Mouse (Mus musculus): Measurements from ENCODE around the gene Lypd3. TPM values are rescaled to one million over a fixed set of nuclear protein-coding genes. Genes with fewer than 3 reads are reported as not detected.
"Not testable (repeated sequence)": the region's sequence is repeated elsewhere in the genome, so short reads cannot be mapped to it uniquely, and the experiment has no call there.

Gene Lypd3
- total RNA-seq, 2 experiments from 2014 or later, result 0.68 to 0.77 TPM

DNA sequence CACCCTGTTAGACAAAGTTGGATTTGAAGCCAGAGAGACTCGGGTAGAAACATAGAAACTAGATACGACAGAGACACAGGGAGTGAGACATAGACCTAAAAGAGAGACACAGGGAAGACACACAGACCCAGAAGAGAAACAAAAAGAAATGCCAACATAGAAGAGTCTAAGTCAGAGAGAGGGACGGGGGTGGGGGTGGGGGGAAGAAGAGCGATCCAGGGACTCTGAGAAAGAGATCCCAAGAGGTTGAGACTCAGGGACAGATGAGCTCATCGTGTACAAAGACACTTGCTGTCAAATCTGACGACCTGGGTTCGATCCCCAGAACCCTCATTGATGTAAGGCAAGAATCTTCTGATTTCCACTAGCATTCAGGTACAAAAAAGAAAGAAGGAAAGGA is 24.6 kb upstream of the Lypd3 start:
- no peak for DNase-seq
- intact Hi-C loops (cut with DNase I), result no loop called here

DNA sequence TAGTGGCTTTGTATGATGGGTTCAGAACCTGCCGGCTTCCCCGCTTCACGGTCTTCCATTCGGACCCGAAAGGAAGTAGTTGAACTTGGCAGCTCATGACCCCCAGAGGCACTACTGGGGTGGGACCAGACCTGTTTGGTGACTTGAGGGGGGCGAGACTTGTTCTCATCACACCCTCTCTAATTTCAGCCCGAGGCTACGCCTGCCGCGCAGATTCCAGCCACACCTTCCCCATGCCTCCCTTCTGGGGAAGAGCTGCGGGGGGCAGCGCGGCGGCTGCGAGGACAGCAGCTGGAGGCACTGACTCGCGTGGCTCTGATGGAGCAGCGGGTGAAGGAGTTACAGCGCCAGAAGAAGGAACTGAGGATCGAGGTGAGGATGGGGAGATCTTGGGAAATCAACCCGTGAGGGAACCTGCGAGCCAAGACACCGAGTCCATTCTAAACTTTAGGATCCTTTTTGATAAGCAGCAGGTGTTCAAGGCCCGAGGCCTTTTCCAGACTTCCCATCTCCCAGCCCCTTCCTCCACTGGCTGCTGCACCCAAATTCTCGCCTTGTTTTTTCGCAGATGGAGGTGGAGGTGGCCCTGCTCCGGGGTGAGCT is 23.9 kb upstream of the Lypd3 start:
- intact Hi-C loops (cut with DNase I), result no loop called here
- no peak for DNase-seq

GRCm38 (mm10) chr7:24614816-24615215 is 21.5 kb upstream of the Lypd3 start:
- intact Hi-C loops (cut with DNase I), result no loop called here
- no peak for DNase-seq

DNA sequence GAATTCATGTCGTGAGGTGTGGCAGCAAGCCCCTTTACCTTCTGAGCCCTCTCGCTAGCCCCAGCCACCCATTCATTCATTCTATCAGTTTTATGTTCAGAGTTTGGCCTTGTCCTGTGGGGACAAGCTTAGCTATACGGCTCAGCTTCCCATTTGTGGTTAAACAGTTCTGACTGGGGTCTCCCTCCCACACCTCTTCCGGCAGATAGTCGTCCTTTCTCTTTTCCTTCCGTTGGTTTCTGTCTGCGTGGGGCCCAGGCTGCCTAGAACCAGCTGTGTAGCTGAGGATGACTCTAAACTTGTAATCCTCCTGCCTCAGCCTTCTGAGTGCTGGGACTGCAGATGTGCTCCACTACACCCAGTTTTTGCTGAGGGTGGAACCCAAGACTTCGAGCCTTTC is 18.6 kb upstream of the Lypd3 start:
- intact Hi-C loops (cut with DNase I), result no loop called here

GRCm38 (mm10) chr7:24618374-24618773 is 18.0 kb upstream of the Lypd3 start:
- DNase-seq; intact Hi-C loops (cut with DNase I): not testable (repeated sequence)

More for the DNA sequence above, 18.6 kb upstream of the Lypd3 start:
- DNase-seq, result no peak

DNA sequence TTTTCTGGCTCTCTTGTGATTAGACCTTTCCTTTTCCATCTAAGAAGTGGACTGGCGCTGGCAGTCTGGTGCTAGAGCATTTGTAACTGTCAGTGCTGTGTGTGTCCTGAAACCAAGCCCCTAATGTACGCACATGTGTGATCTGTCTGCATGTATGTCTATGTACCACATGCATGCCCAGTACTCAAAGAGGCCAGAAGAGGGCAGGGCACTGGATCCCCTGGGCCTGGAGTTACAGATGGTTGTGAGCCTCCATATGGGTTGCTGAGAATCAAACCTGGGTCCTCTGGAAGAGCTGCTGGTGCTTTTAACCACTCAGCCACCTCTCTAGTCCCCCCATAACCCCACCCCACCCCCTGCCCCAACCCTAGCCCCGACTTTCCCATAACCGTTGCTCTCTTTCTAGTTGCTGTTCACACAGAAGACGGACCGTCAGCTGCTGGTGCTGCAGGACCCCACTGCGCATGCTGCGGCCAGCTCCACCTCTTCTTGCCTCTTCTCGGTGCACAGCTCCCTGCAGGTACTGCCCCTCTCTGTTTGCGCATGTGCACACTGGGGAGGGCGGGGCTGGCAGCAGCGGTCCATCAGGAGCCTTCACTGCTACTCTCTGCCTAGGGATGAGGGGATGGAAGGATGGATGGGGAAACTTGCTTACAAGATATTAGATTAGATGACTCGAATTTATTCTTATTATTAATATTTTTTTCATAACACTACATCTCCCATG is 16.5 kb upstream of the Lypd3 start:
- intact Hi-C loops (cut with DNase I), result no loop called here
- DNase-seq, result no peak

- intact Hi-C loops (cut with DNase I), result no loop called here
- no peak for DNase-seq
Measured at GRCm38 (mm10) chr7:24621193-24621592, 15.2 kb upstream of the Lypd3 start.

- DNase-seq, result no peak
- intact Hi-C loops (cut with DNase I), result no loop called here
Measured at GRCm38 (mm10) chr7:24622967-24623366, 13.4 kb upstream of the Lypd3 start.

DNA sequence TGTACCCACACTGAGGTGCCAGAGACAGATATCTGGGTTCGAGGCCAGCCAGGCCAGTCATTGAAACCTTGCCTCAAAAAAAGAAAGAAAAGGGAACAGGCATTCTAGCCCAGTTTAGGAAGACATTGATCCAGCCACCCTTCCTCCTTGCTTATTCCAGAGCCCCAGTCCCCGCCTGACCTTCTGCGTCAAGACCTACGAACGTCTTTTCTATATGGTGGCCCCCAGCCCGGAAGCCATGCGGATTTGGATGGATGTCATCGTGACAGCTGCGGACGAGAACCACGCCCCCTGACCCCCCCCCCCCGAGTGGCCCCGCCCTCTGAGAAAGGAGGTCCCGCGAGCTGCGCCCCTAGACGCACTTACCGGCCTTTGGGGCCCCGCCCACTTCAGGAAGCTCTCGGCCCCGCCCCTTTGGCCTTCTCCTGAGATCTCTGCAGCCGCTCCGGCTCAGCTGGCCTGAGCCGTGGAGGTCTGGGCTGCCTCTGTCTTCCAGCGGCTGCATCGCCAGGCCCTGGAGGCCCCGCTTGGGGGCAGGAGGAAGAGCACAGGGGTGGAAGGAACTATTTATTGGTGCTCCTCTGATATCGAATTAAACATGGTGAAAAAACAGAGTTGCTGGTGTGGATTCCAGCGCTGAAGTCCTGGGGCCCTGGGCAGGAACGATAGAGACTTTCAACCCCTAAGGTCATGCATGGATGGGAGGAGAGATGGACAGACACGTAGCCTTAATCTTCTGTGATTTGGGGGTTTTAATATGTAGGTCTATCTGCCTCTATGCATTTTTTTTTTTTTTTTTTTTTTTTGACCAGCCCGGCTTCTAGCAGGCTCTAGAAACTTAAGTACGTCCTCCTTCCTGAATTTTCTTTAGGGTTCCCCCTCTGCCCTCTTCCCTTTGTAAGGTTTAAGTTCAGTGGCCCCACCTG is 7.4 kb upstream of the Lypd3 start:
- intact Hi-C loops (cut with DNase I), result no loop called here
- DNase-seq, result peak; percentile 78

GRCm38 (mm10) chr7:24629672-24630071 is 6.7 kb upstream of the Lypd3 start:
- no peak for DNase-seq

DNA sequence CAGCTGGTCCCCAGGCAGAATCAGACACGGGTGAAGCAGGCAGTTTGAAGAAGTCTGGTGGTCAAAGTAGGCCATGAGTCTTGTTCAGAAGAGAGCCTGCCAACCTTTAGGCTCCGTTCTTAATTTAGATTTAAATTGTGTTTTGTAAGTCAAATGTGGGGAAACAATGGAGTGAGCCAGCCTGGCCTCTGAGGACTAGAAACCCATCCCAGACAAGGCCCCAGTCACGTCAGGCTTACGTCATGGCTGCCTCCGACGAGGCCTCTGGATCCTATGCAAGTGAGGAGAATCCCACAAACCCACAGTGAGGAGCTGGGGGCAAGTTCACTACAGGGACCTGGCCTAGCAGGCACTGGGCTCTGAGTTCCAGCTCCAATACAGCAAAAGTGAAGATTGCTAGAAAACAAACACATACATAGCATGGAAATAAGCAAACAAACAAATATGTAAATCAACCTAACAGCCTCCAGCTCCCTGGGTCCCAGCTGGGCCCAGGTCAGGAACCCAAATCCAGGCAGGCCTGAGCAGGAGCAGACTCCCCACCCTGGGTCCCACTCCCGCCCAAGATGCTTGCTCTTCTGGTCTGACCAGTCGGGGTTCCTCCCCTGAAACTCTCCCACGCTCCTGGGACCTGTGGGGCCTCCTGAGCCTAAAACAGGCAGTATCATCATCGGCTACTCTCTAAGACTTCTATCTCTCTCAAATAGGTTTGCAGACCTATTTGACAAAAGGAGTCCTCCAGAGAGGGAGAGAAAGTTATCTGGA is 6.1 kb upstream of the Lypd3 start:
- intact Hi-C loops (cut with DNase I), result no loop called here
- DNase-seq, result no peak

More at GRCm38 (mm10) chr7:24629672-24630071, 6.7 kb upstream of the Lypd3 start:
- intact Hi-C loops (cut with DNase I), result no loop called here

- DNase-seq, result no peak
- intact Hi-C loops (cut with DNase I), result no loop called here
Measured at GRCm38 (mm10) chr7:24637046-24637445, 696 bp downstream of the Lypd3 start.

- intact Hi-C loops (cut with DNase I), result no loop called here
- DNase-seq, result no peak
Measured at GRCm38 (mm10) chr7:24638026-24638856, 1.9 kb downstream of the Lypd3 start.

DNA sequence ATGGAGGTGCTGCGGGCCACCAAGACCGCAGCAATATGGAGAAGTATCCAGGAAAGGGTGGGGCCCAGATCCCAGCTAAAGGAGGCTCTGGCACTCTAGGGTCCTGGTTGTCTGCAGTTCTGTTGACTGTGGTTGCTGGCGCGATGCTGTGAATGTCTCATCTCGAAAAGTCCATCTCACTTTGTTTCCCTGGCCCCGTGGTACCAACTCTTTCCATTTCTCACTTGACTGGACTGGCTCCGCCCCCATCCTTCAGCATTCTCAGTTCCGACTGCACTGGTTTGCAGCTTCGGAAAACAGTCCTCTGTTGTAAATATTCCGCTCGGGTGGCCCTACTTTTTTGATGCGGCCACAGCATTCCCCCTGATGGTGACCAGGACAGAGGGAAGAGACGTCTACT is 4.1 kb downstream of the Lypd3 start:
- intact Hi-C loops (cut with DNase I), result loop anchor here (5.0 kb wide), 1 partner anchor 38 kb away; no protein-coding TSS in a partner anchor
- no peak for DNase-seq

DNA sequence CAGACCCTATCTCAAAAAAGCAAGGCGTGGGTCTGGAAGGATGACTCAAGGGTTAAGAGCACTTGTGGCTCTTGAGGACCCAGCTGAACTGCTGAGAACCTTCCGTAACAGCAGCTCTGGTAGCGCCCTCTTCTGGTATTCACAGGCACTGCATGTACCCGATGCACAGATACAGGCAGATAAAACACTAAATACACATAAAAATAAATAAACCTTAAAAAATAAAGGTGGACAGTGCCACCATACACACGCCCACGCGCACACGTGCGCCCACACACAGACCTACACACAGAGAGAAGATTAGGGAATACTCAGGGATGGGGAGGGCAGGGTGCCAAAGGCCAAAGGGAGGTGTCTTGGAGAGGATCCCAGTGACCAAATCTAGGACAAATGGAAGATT is 6.1 kb downstream of the Lypd3 start:
- intact Hi-C loops (cut with DNase I), result loop anchor here (5.0 kb wide), 1 partner anchor 40 kb away; no protein-coding TSS in a partner anchor
- DNase-seq, result peak; percentile 41

- no peak for DNase-seq
- intact Hi-C loops (cut with DNase I), result loop anchor here (5.0 kb wide), 1 partner anchor 42 kb away; no protein-coding TSS in a partner anchor
Measured at GRCm38 (mm10) chr7:24644492-24644891, 8.1 kb downstream of the Lypd3 start.

DNA sequence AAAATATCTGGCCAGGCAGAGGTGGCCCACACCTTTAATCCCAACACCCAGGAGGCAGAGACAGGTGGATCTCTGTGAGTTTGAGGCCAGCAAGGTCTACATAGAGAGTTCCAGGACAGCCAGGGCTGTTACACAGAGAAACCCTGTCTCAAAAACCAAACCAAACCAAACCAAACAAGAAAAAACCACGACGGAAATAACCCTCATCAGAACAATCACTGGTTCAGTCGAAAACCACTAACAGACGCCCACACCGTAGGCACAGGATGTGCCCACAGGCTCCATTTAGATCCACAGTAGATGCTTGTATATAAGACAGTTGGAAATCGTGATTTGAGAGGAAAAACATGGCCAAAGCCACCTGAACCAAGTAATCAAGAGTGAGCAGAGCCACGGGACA is 8.6 kb downstream of the Lypd3 start:
- DNase-seq, result no peak
- intact Hi-C loops (cut with DNase I), result loop anchor here (5.0 kb wide), 1 partner anchor 43 kb away; no protein-coding TSS in a partner anchor

- intact Hi-C loops (cut with DNase I), result no loop called here
- no peak for DNase-seq
Measured at GRCm38 (mm10) chr7:24646486-24646885, 10.1 kb downstream of the Lypd3 start.

- intact Hi-C loops (cut with DNase I), result no loop called here
- DNase-seq, result peak; percentile 53
Measured at GRCm38 (mm10) chr7:24653681-24654080, 17.3 kb downstream of the Lypd3 start.

All from left cerebral cortex, postnatal 4 days (tissue).